Mouse (Mus musculus) cerebellum, postnatal 25 days (tissue): ENCODE measurements around the gene Deaf1.
"Not testable (repeated sequence)": the region's sequence is repeated elsewhere in the genome, so short reads cannot be mapped to it uniquely, and the experiment has no call there.

Experiments
- DNase-seq, 2 experiments: peaks; one replicate each; pipeline ENCODE4 v3.0.0; 2021; ENCODE audit warnings: mixed read lengths in 2 of 2

The Deaf1 gene

GRCm38 (mm10) chr7:141256159-141256558, 71.3 kb downstream of the Deaf1 start:
- no peak for DNase-seq

- not testable (repeated sequence) for DNase-seq
These were observed 77.0 kb downstream of the Deaf1 start for GRCm38 (mm10) chr7:141250486-141250885.
